Comparison of ENCODE assay signal across 35 mouse cellular contexts in the genomic region with DNA sequence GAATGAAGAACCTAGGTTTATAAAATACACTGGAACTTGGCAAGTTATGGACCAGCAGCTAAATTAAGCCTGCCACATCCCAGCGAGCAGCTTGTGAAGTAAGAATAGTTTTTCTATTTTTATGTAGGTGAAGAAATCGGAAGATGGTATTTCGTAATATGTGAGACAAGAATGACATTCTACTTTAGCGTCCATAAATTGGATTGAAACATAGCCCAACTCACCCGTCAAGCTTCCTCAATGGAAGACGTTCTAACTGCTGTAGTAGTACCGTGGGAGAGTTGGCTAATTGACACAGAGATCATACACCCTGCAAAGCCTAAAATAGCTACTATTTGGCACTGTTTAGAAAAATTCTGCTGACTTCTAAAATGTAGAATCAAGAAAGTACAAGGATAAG. TPM values are rescaled to one million over a fixed set of nuclear protein-coding genes. Genes with fewer than 3 reads are reported as not detected.
A peak's percentile ranks its signal among the peaks of the same experiment; 100 is the strongest.
DNase-seq lines count a peak whose midpoint lies in the region; ATAC-seq and TF ChIP-seq lines count a peak whose summit lies in the region.
"Had no signal": no experiment of that assay in that cellular context is flagged by ENCODE, and none has a peak within 500 bp of the region (broad histone marks: within the 10 kb centered on the region; RNA-seq: fewer than 3 reads in every experiment).

No protein-coding gene starts in this region.

- H3K79me2 ChIP-seq in heart, adult 2 months (replicated peaks; ENCODE audit: control insufficient read depth, insufficient read depth, low read length): no peaks in the 10 kb centered on the region

- intact Hi-C loops in heart, adult 2 months (cut with DNase I): no loop called here
- intact Hi-C loops in heart, postnatal 25 days (cut with DNase I): no loop called here

- H3K9ac ChIP-seq in heart, adult 2 months (ENCODE audit: low read depth, low read length): no peak overlapping the region
- H3K9ac ChIP-seq: embryonic facial prominence, embryonic 15.5 days; forebrain, embryonic 13.5 days; heart, embryonic 12.5 days; hindbrain, embryonic 15.5 days; kidney, embryonic 15.5 days; liver, embryonic 12.5 days; liver, postnatal 0 days; midbrain, embryonic 12.5 days had no signal

- no peaks in the 10 kb centered on the region; the same call in 1 of the 2 replicates for H3K4me1 ChIP-seq in heart, adult 2 months (ENCODE audit: control insufficient read depth, insufficient read depth, low read length)
- H3K4me1 ChIP-seq: embryonic facial prominence, embryonic 15.5 days; forebrain, embryonic 13.5 days; heart, embryonic 12.5 days; hindbrain, embryonic 15.5 days; liver, embryonic 12.5 days had no signal

- no peaks in the 10 kb centered on the region for H3K27me3 ChIP-seq in heart, adult 2 months (ENCODE audit: control insufficient read depth, insufficient read depth, low read length)
- H3K27me3 ChIP-seq: CH12.LX; embryonic facial prominence, embryonic 15.5 days; forebrain, embryonic 13.5 days; hindbrain, embryonic 15.5 days; kidney, embryonic 15.5 days; midbrain, embryonic 12.5 days had no signal

- peak overlapping the region; percentile 38; the same call in 1 of the 2 replicates for H3K27ac ChIP-seq in heart, adult 2 months
- H3K27ac ChIP-seq: embryonic facial prominence, embryonic 10.5 days; embryonic facial prominence, embryonic 15.5 days; forebrain, embryonic 13.5 days; hindbrain, embryonic 10.5 days; hindbrain, embryonic 15.5 days; kidney, embryonic 15.5 days; liver, embryonic 12.5 days; midbrain, embryonic 12.5 days had no signal

- DNase-seq in heart, adult 2 months: no peak
- DNase-seq in heart, postnatal 25 days (ENCODE audit: low spot score): no peak
- DNase-seq in adipocyte (ENCODE audit: low spot score): peak; percentile 44
- peak; percentile 48 for DNase-seq in skeletal muscle tissue, adult 2 months (ENCODE audit: low read depth, low spot score)
- no peak for DNase-seq in kidney, postnatal 25 days
- no peak for DNase-seq in layer of hippocampus, adult 18-20 months (ENCODE audit: low spot score in 2 of 2)
- DNase-seq: adrenal gland, postnatal 10 days; B cell, adult 2 months; cerebellum, adult 11 months; cerebellum, adult 9-11 months; gastrocnemius, postnatal 10 days; heart, adult 18-20 months; kidney, adult 18-20 months; kidney, postnatal 36 days; layer of hippocampus, postnatal 36 days; left cerebral cortex, postnatal 4 days; liver, postnatal 0 days; retina, postnatal 1 day; right cerebral cortex, postnatal 14 days; spleen, adult 18-20 months; thymus, adult 18-20 months; thymus, postnatal 25 days had no signal

- ATAC-seq in granulocyte monocyte progenitor cell, adult 5-6 weeks (replicated peaks; ENCODE audit: poor library complexity, severe bottlenecking): peak; percentile 84
- ATAC-seq: forebrain, embryonic 13.5 days; inflammation-experienced regulatory T-cells, adult 6 months; liver, embryonic 12.5 days had no signal

- H3K36me3 ChIP-seq in heart, adult 2 months (ENCODE audit: control insufficient read depth, insufficient read depth, low read length): peaks cover 4% of the 10 kb centered on the region; the same call in 1 of the 2 replicates
- H3K36me3 ChIP-seq: embryonic facial prominence, embryonic 10.5 days; embryonic facial prominence, embryonic 15.5 days; heart, embryonic 12.5 days; hindbrain, embryonic 10.5 days; hindbrain, embryonic 15.5 days; kidney, embryonic 15.5 days; liver, embryonic 12.5 days; midbrain, embryonic 12.5 days had no signal

- no peak for TF ChIP-seq CTCF in heart, adult 2 months (IDR thresholded peaks at IDR 0.05)

- 54% methylated on average over 7 of the region's 7 CpGs for WGBS in heart, adult 2 months

- TF ChIP-seq POLR2A in heart, adult 2 months (IDR thresholded peaks at IDR 0.05; ENCODE audit: insufficient read depth, low read depth, low read length): no peak

- TF ChIP-seq EP300 in heart, adult 2 months (IDR thresholded peaks at IDR 0.05; ENCODE audit: insufficient read depth, low read depth, low read length): no peak

- H3K4me3 ChIP-seq in heart, adult 2 months: no peak overlapping the region; the same call in 1 of the 2 replicates
- H3K4me3 ChIP-seq: embryonic facial prominence, embryonic 10.5 days; embryonic facial prominence, embryonic 15.5 days; forebrain, embryonic 13.5 days; heart, embryonic 12.5 days; hindbrain, embryonic 10.5 days; hindbrain, embryonic 15.5 days; kidney, embryonic 15.5 days; liver, embryonic 12.5 days; megakaryocyte, embryonic 14.5 days; midbrain, embryonic 12.5 days had no signal

RNA-seq across cellular contexts. Expression of a gene that starts 7.7 kb away (rescaled TPM):
- total RNA-seq in heart, adult 2 months (2021): 10 to 100 TPM; 64.8 to 74.0 TPM
- polyA plus RNA-seq in heart, adult 2 months (2012; rRNA removed): 76.9 and 92.0 TPM in 2 replicates
- total RNA-seq in heart, postnatal 25 days (2021): 10 to 100 TPM; 71.9 to 74.8 TPM
- total RNA-seq in granulocyte monocyte progenitor cell, adult 5-6 weeks (2014; fragmentation: Nextera tagmentation): not detected in 2 replicates
- total RNA-seq in granulocyte monocyte progenitor cell, adult 5-6 weeks (2017): not detected in 2 replicates
- 100 to 1,000 TPM; 206 to 214 TPM for total RNA-seq in layer of hippocampus, adult 18-20 months (2021)

RNA-seq across cellular contexts. Expression of a gene that starts 39.8 kb away (rescaled TPM):
- total RNA-seq in heart, adult 2 months (2021): 10 to 100 TPM; 76.5 to 84.3 TPM
- 21.6 and 48.2 TPM in 2 replicates for polyA plus RNA-seq in heart, adult 2 months (2012; rRNA removed)
- 10 to 100 TPM; 79.5 to 80.2 TPM for total RNA-seq in heart, postnatal 25 days (2021)
- 0.43 TPM in 1 of 2 replicates, not detected in the other for total RNA-seq in granulocyte monocyte progenitor cell, adult 5-6 weeks (2014; fragmentation: Nextera tagmentation)
- 0.04 and 0.05 TPM in 2 replicates for total RNA-seq in granulocyte monocyte progenitor cell, adult 5-6 weeks (2017)
- 10 to 100 TPM; 16.8 to 17.9 TPM for total RNA-seq in layer of hippocampus, adult 18-20 months (2021)
- polyA plus RNA-seq: inflammation-experienced regulatory T-cells, adult 6 months had no signal

Comparison
In these comparisons a context has a peak if more than half of its experiments do, and no peak if none do; other contexts are left out.
1. DNase-seq: peak in adipocyte (single experiment) and skeletal muscle tissue, adult 2 months (single experiment); none in heart, adult 2 months (0 of 2), heart, postnatal 25 days (single experiment), kidney, postnatal 25 days (0 of 2) and layer of hippocampus, adult 18-20 months (0 of 2).
2. RNA of a gene that starts 7.7 kb away (total RNA-seq): 206 to 214 TPM in layer of hippocampus, adult 18-20 months, 71.9 to 74.8 TPM in heart, postnatal 25 days and 64.8 to 74.0 TPM in heart, adult 2 months; not detected in granulocyte monocyte progenitor cell, adult 5-6 weeks; every median in the first group is over 10 times any median in the second.
3. RNA of a gene that starts 39.8 kb away (total RNA-seq): 76.5 to 84.3 TPM in heart, adult 2 months, 79.5 to 80.2 TPM in heart, postnatal 25 days and 16.8 to 17.9 TPM in layer of hippocampus, adult 18-20 months; 0.04 to 0.43 TPM in granulocyte monocyte progenitor cell, adult 5-6 weeks; every median in the first group is over 10 times any median in the second.